Comparison of ENCODE assay signal across 9 mouse cellular contexts in the genomic region with DNA sequence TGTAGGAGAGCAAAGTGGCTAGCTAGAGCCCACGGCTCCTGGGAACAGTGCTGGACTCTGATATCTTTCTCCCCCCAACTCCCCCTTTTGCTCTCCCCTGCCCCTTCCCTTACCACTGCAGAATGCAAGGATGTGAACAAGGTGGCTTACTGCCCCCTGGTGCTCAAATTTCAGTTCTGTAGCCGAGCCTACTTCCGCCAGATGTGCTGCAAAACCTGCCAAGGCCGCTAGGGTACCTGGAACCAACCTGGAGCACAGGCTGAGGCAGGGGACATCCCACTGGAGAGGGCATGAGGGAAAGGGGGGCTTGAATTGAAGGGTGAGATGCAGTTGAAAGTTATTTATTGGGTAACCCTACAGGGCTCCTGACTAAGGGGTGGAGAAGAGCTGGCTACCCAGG. TPM values are rescaled to one million over a fixed set of nuclear protein-coding genes. Genes with fewer than 3 reads are reported as not detected.
A peak's percentile ranks its signal among the peaks of the same experiment; 100 is the strongest.
DNase-seq lines count a peak whose midpoint lies in the region; ATAC-seq and TF ChIP-seq lines count a peak whose summit lies in the region.
"Had no signal": no experiment of that assay in that cellular context is flagged by ENCODE, and none has a peak within 500 bp of the region (broad histone marks: within the 10 kb centered on the region; RNA-seq: fewer than 3 reads in every experiment).

No protein-coding gene starts in this region.

- H3K4me1 ChIP-seq in heart, embryonic 10.5 days, result no peaks in the 10 kb centered on the region
- no peaks in the 10 kb centered on the region for H3K4me1 ChIP-seq in hindbrain, embryonic 13.5 days (replicated peaks)
- H3K4me1 ChIP-seq in lung, embryonic 14.5 days (ENCODE audit: insufficient read depth), result no peaks in the 10 kb centered on the region
- H3K4me1 ChIP-seq: stomach, embryonic 15.5 days had no signal

- H3K4me2 ChIP-seq in hindbrain, embryonic 13.5 days, result no peak overlapping the region
- no peak overlapping the region for H3K4me2 ChIP-seq in lung, embryonic 14.5 days
- H3K4me2 ChIP-seq: stomach, embryonic 15.5 days had no signal

- DNase-seq in heart, embryonic 10.5 days (ENCODE audit: low spot score), result peak; percentile 79
- DNase-seq in heart, adult 9 months (ENCODE audit: low spot score in 2 of 2), result no peak
- DNase-seq in A20 (ENCODE audit: low read depth, low spot score) (peak; percentile 83), R1 (ENCODE audit: low read depth, low spot score) (peak; percentile 89)
- peak; percentile 76 for DNase-seq in lung, embryonic 14.5 days
- peak; percentile 76 for DNase-seq in testis, postnatal 10 days (ENCODE audit: low spot score)
- DNase-seq in left cerebral cortex, postnatal 36 days (ENCODE audit: low spot score in 2 of 2), result no peak

- ATAC-seq in hindbrain, embryonic 13.5 days (ENCODE audit: low FRiP score), result peak; percentile 17; the same call in 1 of the 2 replicates
- peak; percentile 38; the same call in 1 of the 2 replicates for ATAC-seq in lung, embryonic 14.5 days (ENCODE audit: insufficient read depth)

- H3K9me3 ChIP-seq in heart, embryonic 10.5 days, result no peaks in the 10 kb centered on the region
- H3K9me3 ChIP-seq in hindbrain, embryonic 13.5 days, result no peaks in the 10 kb centered on the region
- no peaks in the 10 kb centered on the region for H3K9me3 ChIP-seq in lung, embryonic 14.5 days (ENCODE audit: low read depth, low read length)
- H3K9me3 ChIP-seq: stomach, embryonic 15.5 days had no signal

- peak; percentile 79 for TF ChIP-seq CTCF in lung, embryonic 14.5 days (IDR thresholded peaks at IDR 0.05; ENCODE audit: low read depth)

- intact Hi-C loops in left cerebral cortex, postnatal 36 days (cut with DNase I), result no loop called here

- no peak overlapping the region for H3K27ac ChIP-seq in heart, embryonic 10.5 days
- H3K27ac ChIP-seq in hindbrain, embryonic 13.5 days, result no peak overlapping the region
- H3K27ac ChIP-seq in lung, embryonic 14.5 days (ENCODE audit: low read depth), result no peak overlapping the region
- H3K27ac ChIP-seq: stomach, embryonic 15.5 days had no signal

- WGBS in heart, embryonic 10.5 days, result 44% methylated on average over 4 of the region's 4 CpGs
- 57% methylated on average over 4 of the region's 4 CpGs for WGBS in hindbrain, embryonic 13.5 days
- 43% methylated on average over 4 of the region's 4 CpGs for WGBS in lung, embryonic 14.5 days

- no peaks in the 10 kb centered on the region for H3K27me3 ChIP-seq in heart, embryonic 10.5 days (ENCODE audit: insufficient read depth, poor library complexity, severe bottlenecking)
- H3K27me3 ChIP-seq in hindbrain, embryonic 13.5 days, result no peaks in the 10 kb centered on the region
- no peaks in the 10 kb centered on the region for H3K27me3 ChIP-seq in lung, embryonic 14.5 days (ENCODE audit: insufficient read depth, low read length)
- H3K27me3 ChIP-seq: stomach, embryonic 15.5 days had no signal

- no peak overlapping the region for H3K9ac ChIP-seq in hindbrain, embryonic 13.5 days
- no peak overlapping the region for H3K9ac ChIP-seq in lung, embryonic 14.5 days
- H3K9ac ChIP-seq: stomach, embryonic 15.5 days had no signal

- H3K36me3 ChIP-seq in heart, embryonic 10.5 days, result peaks cover 36% of the 10 kb centered on the region
- H3K36me3 ChIP-seq in hindbrain, embryonic 13.5 days, result peaks cover 43% of the 10 kb centered on the region
- peaks cover 57% of the 10 kb centered on the region for H3K36me3 ChIP-seq in lung, embryonic 14.5 days (ENCODE audit: insufficient read depth)

- no peak overlapping the region for H3K4me3 ChIP-seq in heart, embryonic 10.5 days
- no peak overlapping the region for H3K4me3 ChIP-seq in hindbrain, embryonic 13.5 days
- no peak overlapping the region for H3K4me3 ChIP-seq in lung, embryonic 14.5 days (ENCODE audit: low read depth, low read length)
- H3K4me3 ChIP-seq: stomach, embryonic 15.5 days had no signal

RNA-seq across cellular contexts. Expression of gene Myo1f, which starts 2.5 kb away (rescaled TPM):
- polyA plus RNA-seq in heart, embryonic 10.5 days (2016; fragmentation: Nextera tagmentation; extraction: Ambion mirVana), result 0.74 and 1.4 TPM in 2 replicates
- polyA plus RNA-seq in hindbrain, embryonic 13.5 days (2015; fragmentation: Nextera tagmentation; extraction: Ambion mirVana), result 1.8 and 2.4 TPM in 2 replicates
- polyA plus RNA-seq in lung, embryonic 14.5 days (2014; fragmentation: Nextera tagmentation; extraction: Ambion mirVana), result 4.3 and 4.7 TPM in 2 replicates
- total RNA-seq in left cerebral cortex, postnatal 36 days (2021), result 1 to 10 TPM; 1.8 to 2.5 TPM

RNA-seq across cellular contexts. Expression of gene Adamts10, which starts 29.0 kb away (rescaled TPM):
- 38.9 and 51.2 TPM in 2 replicates for polyA plus RNA-seq in heart, embryonic 10.5 days (2016; fragmentation: Nextera tagmentation; extraction: Ambion mirVana)
- polyA plus RNA-seq in hindbrain, embryonic 13.5 days (2015; fragmentation: Nextera tagmentation; extraction: Ambion mirVana), result 48.0 and 48.3 TPM in 2 replicates
- 117 and 126 TPM in 2 replicates for polyA plus RNA-seq in lung, embryonic 14.5 days (2014; fragmentation: Nextera tagmentation; extraction: Ambion mirVana)
- 10 to 100 TPM; 19.9 to 36.9 TPM for total RNA-seq in left cerebral cortex, postnatal 36 days (2021)

Comparison
In these comparisons a context has a peak if more than half of its experiments do, and no peak if none do; other contexts are left out.
1. DNase-seq: peak in heart, embryonic 10.5 days (single experiment), A20 (single experiment), R1 (single experiment), lung, embryonic 14.5 days (single experiment) and testis, postnatal 10 days (single experiment); none in heart, adult 9 months (0 of 2) and left cerebral cortex, postnatal 36 days (0 of 2).